Mouse (Mus musculus) retina, embryonic 14.5 days (tissue): ENCODE data around the gene Bcl2l1.

Experiments used
- DNase-seq: peaks from one replicate; pipeline ENCODE4 v3.0.0-alpha.2; 2015; ENCODE audit warnings: low spot score

Gene Bcl2l1

DNA sequence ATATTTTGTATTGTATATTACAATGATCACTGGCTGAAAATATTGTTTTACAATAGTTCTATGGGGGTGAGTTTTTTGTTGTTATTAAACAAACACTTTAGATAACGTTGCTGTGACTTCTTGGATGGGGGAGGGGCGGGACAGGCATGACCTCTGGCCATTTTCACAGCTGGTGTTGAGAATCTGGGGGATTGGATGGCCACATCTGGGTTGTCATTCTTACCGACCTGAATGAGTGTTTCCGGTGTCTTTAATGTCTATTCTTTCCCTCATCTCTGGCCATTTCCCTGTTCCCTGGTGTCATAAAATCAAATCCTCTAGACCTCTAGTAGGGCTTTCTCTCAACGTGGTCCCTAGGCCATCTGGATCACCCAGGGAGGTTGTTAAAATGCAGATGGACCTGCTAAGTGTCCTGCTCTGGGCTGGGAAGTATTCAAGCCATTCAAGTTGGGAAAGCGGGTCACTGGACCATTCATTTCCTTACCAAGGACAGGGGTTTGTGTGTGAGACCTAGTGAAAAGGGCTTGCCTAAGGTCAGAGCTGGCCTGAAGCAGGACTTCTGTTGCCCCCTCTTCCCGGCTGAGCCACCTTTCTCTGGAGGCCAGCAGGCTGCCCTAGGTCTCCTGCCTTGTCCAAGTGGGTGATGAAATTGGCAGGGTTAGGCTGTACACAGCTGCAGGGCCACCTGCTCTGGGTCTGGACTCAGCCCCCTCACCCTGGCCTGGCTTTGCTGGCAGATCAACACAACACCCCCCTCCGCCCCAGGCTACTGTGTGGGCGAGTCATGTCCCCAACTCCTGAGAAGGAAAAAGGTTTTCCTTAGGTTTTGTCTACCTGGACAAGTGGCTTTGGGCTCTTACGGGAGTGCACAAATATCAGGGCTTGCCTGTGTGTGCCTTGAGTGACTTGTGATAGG, 94.0 kb downstream of the Bcl2l1 start:
- peak; percentile 52 for DNase-seq

DNA sequence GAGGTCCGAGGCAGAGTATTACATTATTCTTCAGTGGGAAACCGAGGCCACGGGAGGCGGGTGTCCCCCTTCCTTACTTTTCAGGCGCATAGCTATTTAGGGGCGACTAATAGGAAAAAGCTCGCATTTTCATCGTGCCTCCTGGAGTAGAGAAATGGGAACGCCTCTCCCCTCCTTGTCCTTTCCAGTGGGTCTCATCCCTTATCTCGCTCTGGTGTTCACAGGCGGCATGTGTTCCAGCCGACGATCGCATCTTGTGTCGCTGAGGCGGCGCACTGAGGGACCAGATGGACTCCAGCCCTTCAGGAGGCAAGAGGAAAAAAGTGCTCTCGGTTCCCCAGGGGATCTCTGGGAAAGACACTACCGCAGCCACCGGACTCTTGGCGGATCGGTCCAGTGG, 94.8 kb downstream of the Bcl2l1 start:
- DNase-seq: peak; percentile 63

DNA sequence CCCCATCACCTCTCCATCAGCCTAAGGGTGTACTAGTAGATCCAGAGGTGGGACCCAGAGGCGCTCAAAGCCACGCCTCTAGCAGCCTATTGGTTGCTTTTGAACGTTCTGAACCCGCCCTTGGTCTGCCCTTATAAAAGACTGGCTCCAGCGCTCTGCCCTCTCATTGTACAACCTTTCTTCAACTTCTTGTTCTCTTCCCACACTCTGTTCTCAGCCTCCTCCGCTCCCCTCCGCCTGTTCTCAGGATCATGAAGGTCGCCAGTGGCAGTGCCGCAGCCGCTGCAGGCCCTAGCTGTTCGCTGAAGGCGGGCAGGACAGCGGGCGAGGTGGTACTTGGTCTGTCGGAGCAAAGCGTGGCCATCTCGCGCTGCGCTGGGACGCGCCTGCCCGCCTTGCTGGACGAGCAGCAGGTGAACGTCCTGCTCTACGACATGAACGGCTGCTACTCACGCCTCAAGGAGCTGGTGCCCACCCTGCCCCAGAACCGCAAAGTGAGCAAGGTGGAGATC, 95.4 kb downstream of the Bcl2l1 start, which contains the start of gene Id1:
Id1 (plus strand) TSS at position 162 of the 512 bp plus-strand sequence.
- DNase-seq: peak; percentile 97

DNA sequence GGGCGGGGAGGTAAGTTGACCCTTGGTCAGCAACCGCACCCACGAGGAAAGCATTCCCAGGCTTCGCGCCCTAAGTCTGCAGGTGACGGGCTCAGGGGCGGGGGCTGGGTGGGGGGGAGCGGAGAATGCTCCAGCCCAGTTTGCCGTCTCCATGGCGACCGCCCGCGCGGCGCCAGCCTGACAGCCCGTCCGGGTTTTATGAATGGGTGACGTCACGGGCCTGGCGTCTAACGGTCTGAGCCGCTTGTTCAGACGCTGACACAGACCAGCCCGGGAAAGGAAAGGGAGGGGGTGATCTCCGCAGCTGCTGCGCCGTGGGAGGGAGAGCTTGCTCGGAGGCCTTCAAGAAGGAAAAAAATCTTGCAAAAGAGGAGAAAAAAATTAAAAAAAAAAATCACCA, 96.5 kb downstream of the Bcl2l1 start:
- peak; percentile 99 for DNase-seq

DNA sequence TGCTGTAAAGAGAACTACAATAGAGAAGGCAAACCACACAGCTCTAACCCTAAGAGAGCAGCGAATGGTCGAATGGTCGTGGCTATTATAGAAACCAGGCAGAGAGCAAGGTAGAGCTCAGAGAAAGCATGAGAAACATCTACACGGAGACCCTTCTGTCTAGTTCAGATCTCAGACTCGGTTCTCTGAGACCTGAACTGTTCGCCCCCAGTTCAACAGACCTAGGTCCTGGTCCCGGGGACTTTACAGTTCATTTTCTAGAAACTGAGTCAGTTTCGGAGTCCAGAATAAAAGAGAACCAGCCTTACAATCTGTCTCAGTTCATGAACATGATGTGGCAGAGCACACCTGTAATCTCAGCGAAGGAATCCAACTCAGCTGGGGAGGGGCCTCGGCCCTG, 97.0 kb downstream of the Bcl2l1 start:
- DNase-seq: no peak

DNA sequence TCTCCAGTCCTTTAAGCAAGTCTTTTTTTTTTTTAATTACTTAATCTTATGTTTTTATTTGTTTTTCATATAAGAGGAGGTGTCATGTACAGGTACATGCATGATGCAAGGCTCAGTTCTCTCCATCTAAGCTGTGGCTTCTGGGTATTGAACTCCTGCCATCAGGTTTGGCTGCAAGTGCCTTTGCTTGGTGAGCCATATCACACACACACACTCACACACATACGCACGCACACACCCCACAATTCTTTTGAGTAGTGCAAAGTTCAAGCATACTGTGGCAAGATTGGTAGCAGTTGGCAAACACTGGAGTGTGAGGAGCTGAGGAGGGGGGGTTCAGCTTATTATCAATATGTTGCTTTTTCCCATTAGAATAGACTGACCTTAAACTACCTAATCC, 98.3 kb downstream of the Bcl2l1 start:
- DNase-seq: peak; percentile 39
